10 mouse cellular contexts compared by ENCODE assay signal in genomic region chr9:50752054-50752602, GRCm38 (mm10). TPM values are rescaled to one million over a fixed set of nuclear protein-coding genes. Genes with fewer than 3 reads are reported as not detected.
DNase-seq lines count a peak whose midpoint lies in the region; ATAC-seq and TF ChIP-seq lines count a peak whose summit lies in the region.
"Had no signal": no experiment of that assay in that cellular context is flagged by ENCODE, and none has a peak within 500 bp of the region (broad histone marks: within the 10 kb centered on the region; RNA-seq: fewer than 3 reads in every experiment).

Gene Hspb2, minus strand, starts transcription at chr9:50752354.

- peaks cover 5% of the 10 kb centered on the region for H3K27me3 ChIP-seq in hindbrain, embryonic 13.5 days
- H3K27me3 ChIP-seq in hindbrain, embryonic 14.5 days (ENCODE audit: control insufficient read depth, insufficient read depth, low read length), result no peaks in the 10 kb centered on the region
- no peaks in the 10 kb centered on the region for H3K27me3 ChIP-seq in heart, embryonic 16.5 days (ENCODE audit: control insufficient read depth, insufficient read depth, low read length)
- no peaks in the 10 kb centered on the region for H3K27me3 ChIP-seq in liver, postnatal 0 days (ENCODE audit: insufficient read depth, low read length)
- H3K27me3 ChIP-seq: hindbrain, embryonic 15.5 days had no signal

- no peaks in the 10 kb centered on the region for H3K9me3 ChIP-seq in hindbrain, embryonic 13.5 days
- H3K9me3 ChIP-seq in hindbrain, embryonic 14.5 days (ENCODE audit: control insufficient read depth, low read length), result no peaks in the 10 kb centered on the region
- no peaks in the 10 kb centered on the region for H3K9me3 ChIP-seq in heart, embryonic 16.5 days (replicated peaks; ENCODE audit: control insufficient read depth, low read length)
- no peaks in the 10 kb centered on the region for H3K9me3 ChIP-seq in liver, postnatal 0 days (ENCODE audit: low read length)
- H3K9me3 ChIP-seq: G1E; hindbrain, embryonic 15.5 days had no signal

- TF ChIP-seq CTCF in liver, postnatal 0 days (IDR thresholded peaks at IDR 0.05; ENCODE audit: low read depth), result no peak

- H3K4me1 ChIP-seq in hindbrain, embryonic 13.5 days (replicated peaks), result no peaks in the 10 kb centered on the region
- no peaks in the 10 kb centered on the region; the same call in 1 of the 2 replicates for H3K4me1 ChIP-seq in hindbrain, embryonic 14.5 days (replicated peaks; ENCODE audit: control insufficient read depth, insufficient read depth, low read length)
- no peaks in the 10 kb centered on the region for H3K4me1 ChIP-seq in brown adipose tissue, adult 24 weeks (ENCODE audit: control insufficient read depth, insufficient read depth, insufficient read length, low read length)
- H3K4me1 ChIP-seq in heart, embryonic 16.5 days (ENCODE audit: control insufficient read depth, insufficient read depth, low read length), result peaks cover 12% of the 10 kb centered on the region
- no peaks in the 10 kb centered on the region for H3K4me1 ChIP-seq in liver, postnatal 0 days (ENCODE audit: insufficient read depth)

- 0 out of 2 replicates have a peak within 1 kb of the TSS, but pooled peaks have one; percentile 24 for H3K9ac ChIP-seq in hindbrain, embryonic 13.5 days
- no peak within 1 kb of the TSS for H3K9ac ChIP-seq in hindbrain, embryonic 14.5 days
- peak within 1 kb of the TSS; percentile 88 for H3K9ac ChIP-seq in heart, embryonic 16.5 days (ENCODE audit: low read length)
- no peak within 1 kb of the TSS for H3K9ac ChIP-seq in liver, postnatal 0 days (replicated peaks)
- H3K9ac ChIP-seq: hindbrain, embryonic 15.5 days had no signal

- WGBS in hindbrain, embryonic 13.5 days, result 76% methylated on average over 13 of the region's 14 CpGs
- WGBS in hindbrain, embryonic 14.5 days, result 62% methylated on average over 14 of the region's 14 CpGs
- WGBS in heart, embryonic 16.5 days, result 32% methylated on average over 14 of the region's 14 CpGs
- 76% methylated on average over 14 of the region's 14 CpGs for WGBS in liver, postnatal 0 days (ENCODE audit: insufficient replicate concordance)

- H3K36me3 ChIP-seq in hindbrain, embryonic 13.5 days, result no peaks in the 10 kb centered on the region
- no peaks in the 10 kb centered on the region for H3K36me3 ChIP-seq in hindbrain, embryonic 14.5 days (replicated peaks; ENCODE audit: control insufficient read depth, insufficient read depth)
- peaks cover 13% of the 10 kb centered on the region for H3K36me3 ChIP-seq in heart, embryonic 16.5 days (ENCODE audit: control insufficient read depth, insufficient read depth)
- H3K36me3 ChIP-seq in liver, postnatal 0 days (replicated peaks; ENCODE audit: insufficient read depth, low read length), result no peaks in the 10 kb centered on the region
- H3K36me3 ChIP-seq: G1E; hindbrain, embryonic 15.5 days had no signal

- no peak within 1 kb of the TSS for H3K4me2 ChIP-seq in hindbrain, embryonic 13.5 days
- no peak within 1 kb of the TSS for H3K4me2 ChIP-seq in hindbrain, embryonic 14.5 days (replicated peaks)
- H3K4me2 ChIP-seq in heart, embryonic 16.5 days (ENCODE audit: low read depth, low read length), result peak within 1 kb of the TSS; percentile 73
- 0 out of 2 replicates have a peak within 1 kb of the TSS, but pooled peaks have one; percentile 13 for H3K4me2 ChIP-seq in liver, postnatal 0 days (ENCODE audit: low read depth, low read length)
- H3K4me2 ChIP-seq: hindbrain, embryonic 15.5 days had no signal

- no peak for TF ChIP-seq EP300 in liver, postnatal 0 days (IDR thresholded peaks at IDR 0.05; ENCODE audit: low read depth)

- H3K27ac ChIP-seq in hindbrain, embryonic 13.5 days, result no peak within 1 kb of the TSS
- H3K27ac ChIP-seq in hindbrain, embryonic 14.5 days, result no peak within 1 kb of the TSS
- peak within 1 kb of the TSS; percentile 45 for H3K27ac ChIP-seq in brown adipose tissue, adult 24 weeks (replicated peaks; ENCODE audit: low read depth, low read length)
- peak within 1 kb of the TSS; percentile 99 for H3K27ac ChIP-seq in heart, embryonic 16.5 days (ENCODE audit: low read length)
- H3K27ac ChIP-seq in liver, postnatal 0 days (ENCODE audit: low read depth), result peak within 1 kb of the TSS; percentile 35; the same call in 1 of the 2 replicates
- H3K27ac ChIP-seq: hindbrain, embryonic 15.5 days had no signal

- H3K4me3 ChIP-seq in hindbrain, embryonic 13.5 days, result no peak within 1 kb of the TSS
- no peak within 1 kb of the TSS for H3K4me3 ChIP-seq in hindbrain, embryonic 14.5 days (replicated peaks; ENCODE audit: low read length)
- peak within 1 kb of the TSS; percentile 53 for H3K4me3 ChIP-seq in brown adipose tissue, adult 24 weeks (ENCODE audit: insufficient read depth, low read depth, low read length)
- peak within 1 kb of the TSS; percentile 69 for H3K4me3 ChIP-seq in heart, embryonic 16.5 days (ENCODE audit: low read length)
- no peak within 1 kb of the TSS for H3K4me3 ChIP-seq in liver, postnatal 0 days (ENCODE audit: low read depth, low read length)
- H3K4me3 ChIP-seq: hindbrain, embryonic 15.5 days had no signal

- no peak for DNase-seq in hindbrain, embryonic 14.5 days (ENCODE audit: low spot score)
- DNase-seq in liver, postnatal 0 days, result no peak
- no peak for DNase-seq in retina, embryonic 14.5 days (ENCODE audit: low spot score)
- DNase-seq in adrenal gland, adult (ENCODE audit: inconsistent age in 2 of 2, low spot score in 1 of 2), result no peak
- DNase-seq in layer of hippocampus, postnatal 10 days (ENCODE audit: low spot score in 2 of 2), result no peak

- no peak for ATAC-seq in hindbrain, embryonic 13.5 days (ENCODE audit: low FRiP score)
- no peak for ATAC-seq in hindbrain, embryonic 14.5 days (ENCODE audit: low FRiP score)
- ATAC-seq in heart, embryonic 16.5 days (replicated peaks; ENCODE audit: extremely low read depth, insufficient read depth, low FRiP score), result peak; percentile 72
- ATAC-seq in liver, postnatal 0 days, result no peak

RNA-seq across cellular contexts. Expression of gene Hspb2, which starts in this region (rescaled TPM):
- polyA plus RNA-seq in hindbrain, embryonic 13.5 days (2015; fragmentation: Nextera tagmentation; extraction: Ambion mirVana), result 1.3 and 1.7 TPM in 2 replicates
- 0.83 and 1.8 TPM in 2 replicates for polyA plus RNA-seq in hindbrain, embryonic 14.5 days (2014; fragmentation: Nextera tagmentation; extraction: Ambion mirVana)
- polyA plus RNA-seq in brown adipose tissue, adult 24 weeks (2012; ENCODE audit: insufficient read depth, insufficient read length, missing spikeins), result 1.8 and 5.9 TPM in 2 replicates
- polyA plus RNA-seq in heart, embryonic 16.5 days (2015; fragmentation: Nextera tagmentation; extraction: Ambion mirVana), result 242 and 286 TPM in 2 replicates
- 0.86 and 1.2 TPM in 2 replicates for polyA plus RNA-seq in liver, postnatal 0 days (2015; fragmentation: Nextera tagmentation; extraction: Ambion mirVana)
- 1 to 10 TPM in 1 of 2 experiments, under 1 TPM in 1; 0.85 to 1.1 TPM for total RNA-seq in layer of hippocampus, postnatal 10 days (2021)
- total RNA-seq: G1E had no signal
- polyA plus RNA-seq: G1E had no signal

Comparison
In these comparisons a context has a peak if more than half of its experiments do, and no peak if none do; other contexts are left out.
1. RNA of gene Hspb2 (polyA plus RNA-seq): 242 to 286 TPM in heart, embryonic 16.5 days; 0.83 to 1.8 TPM in hindbrain, embryonic 14.5 days, 1.8 to 5.9 TPM in brown adipose tissue, adult 24 weeks, 1.3 to 1.7 TPM in hindbrain, embryonic 13.5 days and 0.86 to 1.2 TPM in liver, postnatal 0 days; every median in the first group is over 10 times any median in the second.
2. H3K9ac ChIP-seq: peak in hindbrain, embryonic 13.5 days (single experiment) and heart, embryonic 16.5 days (single experiment); none in hindbrain, embryonic 14.5 days (single experiment) and liver, postnatal 0 days (single experiment).
3. H3K27ac ChIP-seq: peak in brown adipose tissue, adult 24 weeks (single experiment), heart, embryonic 16.5 days (single experiment) and liver, postnatal 0 days (single experiment); none in hindbrain, embryonic 13.5 days (single experiment) and hindbrain, embryonic 14.5 days (single experiment).
4. H3K4me2 ChIP-seq: peak in heart, embryonic 16.5 days (single experiment) and liver, postnatal 0 days (single experiment); none in hindbrain, embryonic 13.5 days (single experiment) and hindbrain, embryonic 14.5 days (single experiment).
5. H3K4me3 ChIP-seq: peak in brown adipose tissue, adult 24 weeks (single experiment) and heart, embryonic 16.5 days (single experiment); none in hindbrain, embryonic 13.5 days (single experiment), hindbrain, embryonic 14.5 days (single experiment) and liver, postnatal 0 days (single experiment).